Mouse (Mus musculus) MEL (cell line): ENCODE results near the gene Snd1. TPM values are rescaled to one million over a fixed set of nuclear protein-coding genes. Genes with fewer than 3 reads are reported as not detected.

Source experiments
- DNase-seq: peaks from one replicate; pipeline ENCODE4 v3.0.0; 2011; ENCODE audit warnings: low read depth, low spot score
- H3K27ac ChIP-seq: 2 replicates; pipeline ENCODE4 v1.5.1; 2012; ENCODE audit warnings: low read depth, mild to moderate bottlenecking, control low read depth, low read length, moderate library complexity; ENCODE audit not compliant: control insufficient read depth
- H3K27me3 ChIP-seq, 2 experiments: fragments of 150-350 bp in 1 of 2; sonication (generic) in 1 of 2; 2 replicates each; pipeline ENCODE4 v1.6.1; 2012; ENCODE audit warnings: low read length in 2 of 2, mild to moderate bottlenecking in 2 of 2, improper control_type of control experiment in 1 of 2, moderate library complexity in 1 of 2; ENCODE audit not compliant: insufficient read depth in 2 of 2, control insufficient read depth in 1 of 2
- H3K36me3 ChIP-seq, 2 experiments: 2 replicates each; pipeline ENCODE4 v1.6.1; 2012 to 2014; ENCODE audit warnings: low read length in 2 of 2, improper control_type of control experiment in 1 of 2, inconsistent platforms in 1 of 2, mild to moderate bottlenecking in 1 of 2; ENCODE audit not compliant: insufficient read depth in 2 of 2, control insufficient read depth in 1 of 2
- H3K4me1 ChIP-seq, 2 experiments: fragments of 150-350 bp in 1 of 2; sonication (generic) in 1 of 2; 2 replicates each; pipeline ENCODE4 v1.6.1; 2012; ENCODE audit warnings: low read length in 2 of 2, improper control_type of control experiment in 1 of 2, mild to moderate bottlenecking in 1 of 2; ENCODE audit not compliant: insufficient read depth in 2 of 2, control insufficient read depth in 1 of 2
- H3K4me3 ChIP-seq, 2 experiments: fragments of 150-350 bp in 1 of 2; sonication (generic) in 1 of 2; 2 replicates each; pipeline ENCODE4 v1.5.1; 2012; ENCODE audit warnings: low read depth in 2 of 2, low read length in 2 of 2, mild to moderate bottlenecking in 2 of 2, moderate library complexity in 2 of 2, control low read depth in 1 of 2, improper control_type of control experiment in 1 of 2; ENCODE audit not compliant: control insufficient read depth in 1 of 2, insufficient read depth in 1 of 2
- H3K79me2 ChIP-seq: 2 replicates; pipeline ENCODE4 v1.6.1; 2012; ENCODE audit warnings: mild to moderate bottlenecking, low read length, moderate library complexity; ENCODE audit not compliant: control insufficient read depth, poor library complexity, insufficient read depth
- H3K9ac ChIP-seq: 2 replicates; pipeline ENCODE4 v1.6.1; 2012; ENCODE audit warnings: low read depth, mild to moderate bottlenecking, control low read depth, low read length, moderate library complexity; ENCODE audit not compliant: control insufficient read depth, poor library complexity, severe bottlenecking
- H3K9me3 ChIP-seq: fragments of 150-350 bp; sonication (generic); replicated peaks from 2 replicates; pipeline ENCODE4 v1.6.1; 2012; ENCODE audit warnings: mild to moderate bottlenecking, low read length, improper control_type of control experiment, moderate library complexity; ENCODE audit not compliant: insufficient read depth
- CHD2 ChIP-seq: IDR thresholded peaks from 2 replicates; pipeline ENCODE4 v1.6.1; 2011; ENCODE audit warnings: low read length, improper control_type of control experiment
- CTCF ChIP-seq, 3 experiments: IDR thresholded peaks in 2 of 3; conservative IDR thresholded peaks in 1 of 3; 2 replicates each; pipeline ENCODE4 v1.5.1; 2011 to 2012; ENCODE audit warnings: low read length in 3 of 3, low read depth in 2 of 3, mild to moderate bottlenecking in 2 of 3, improper control_type of control experiment in 1 of 3, inconsistent platforms in 1 of 3, mixed read lengths in 1 of 3, moderate library complexity in 1 of 3; ENCODE audit not compliant: control insufficient read depth in 1 of 3, insufficient read depth in 1 of 3, poor library complexity in 1 of 3, severe bottlenecking in 1 of 3
- E2F4 ChIP-seq: IDR thresholded peaks from 2 replicates; pipeline ENCODE4 v1.6.1; 2011; ENCODE audit warnings: low read depth, low read length, improper control_type of control experiment, borderline replicate concordance
- EP300 ChIP-seq, 2 experiments: IDR thresholded peaks; 2 replicates each; pipeline ENCODE4 v1.6.1; 2011; ENCODE audit warnings: improper control_type of control experiment in 2 of 2, low read length in 2 of 2, low read depth in 1 of 2, mild to moderate bottlenecking in 1 of 2
- ETS1 ChIP-seq: IDR thresholded peaks from 2 replicates; pipeline ENCODE4 v1.6.1; 2012; ENCODE audit warnings: low read depth, mild to moderate bottlenecking, inconsistent platforms, low read length, improper control_type of control experiment, moderate library complexity
- JUND ChIP-seq: IDR thresholded peaks from 2 replicates; pipeline ENCODE4 v1.6.1; 2011; ENCODE audit warnings: low read depth, mild to moderate bottlenecking, improper control_type of control experiment, low read length
- KAT2A ChIP-seq: conservative IDR thresholded peaks from 2 replicates; pipeline ENCODE4 v1.6.1; 2012; ENCODE audit warnings: low read depth, low read length, improper control_type of control experiment, inconsistent platforms
- MAX ChIP-seq: IDR thresholded peaks from 2 replicates; pipeline ENCODE4 v1.6.1; 2011; ENCODE audit warnings: low read length, improper control_type of control experiment
- MYB ChIP-seq: IDR thresholded peaks from 2 replicates; pipeline ENCODE4 v1.6.1; 2011; ENCODE audit warnings: mild to moderate bottlenecking, low read depth, low read length, improper control_type of control experiment
- MYC ChIP-seq: IDR thresholded peaks from 2 replicates; pipeline ENCODE4 v1.6.1; 2011; ENCODE audit warnings: low read depth, mild to moderate bottlenecking, low read length, improper control_type of control experiment, moderate library complexity
- POLR2A ChIP-seq, 2 experiments: IDR thresholded peaks; 2 replicates each; pipeline ENCODE4 v1.6.1; 2011 to 2012; ENCODE audit warnings: low read length in 2 of 2, mild to moderate bottlenecking in 2 of 2, control low read depth in 1 of 2, improper control_type of control experiment in 1 of 2, low read depth in 1 of 2, moderate library complexity in 1 of 2; ENCODE audit not compliant: control insufficient read depth in 1 of 2, insufficient read depth in 1 of 2, poor library complexity in 1 of 2
- POLR2AphosphoS5 ChIP-seq: IDR thresholded peaks from 2 replicates; pipeline ENCODE4 v1.6.1; 2012; ENCODE audit warnings: low read depth, borderline replicate concordance, mild to moderate bottlenecking, inconsistent platforms, low read length, moderate library complexity, mixed read lengths
- RAD21 ChIP-seq: IDR thresholded peaks from 2 replicates; pipeline ENCODE4 v1.6.1; 2011; ENCODE audit warnings: mild to moderate bottlenecking, low read depth, low read length, improper control_type of control experiment
- SIN3A ChIP-seq: IDR thresholded peaks from 2 replicates; pipeline ENCODE4 v1.6.1; 2012; ENCODE audit warnings: low read length, improper control_type of control experiment, inconsistent platforms
- SMC3 ChIP-seq: IDR thresholded peaks from 2 replicates; pipeline ENCODE4 v1.6.1; 2011; ENCODE audit warnings: low read depth, low read length, improper control_type of control experiment
- TCF12 ChIP-seq: IDR thresholded peaks from 2 replicates; pipeline ENCODE4 v1.6.1; 2014; ENCODE audit warnings: low read depth, mild to moderate bottlenecking, inconsistent platforms, low read length, improper control_type of control experiment, moderate library complexity
- UBTF ChIP-seq: IDR thresholded peaks from 2 replicates; pipeline ENCODE4 v1.6.1; 2012; ENCODE audit warnings: low read depth, mild to moderate bottlenecking, inconsistent platforms, low read length, improper control_type of control experiment, moderate library complexity, borderline replicate concordance; ENCODE audit not compliant: insufficient read depth
- USF2 ChIP-seq, 2 experiments: IDR thresholded peaks; 2 replicates each; pipeline ENCODE4 v1.6.1; 2011 to 2012; ENCODE audit warnings: improper control_type of control experiment in 2 of 2, low read length in 2 of 2, borderline replicate concordance in 1 of 2, inconsistent platforms in 1 of 2, low read depth in 1 of 2, mild to moderate bottlenecking in 1 of 2; ENCODE audit not compliant: insufficient read depth in 1 of 2
- ZC3H11A ChIP-seq: IDR thresholded peaks from 2 replicates; pipeline ENCODE4 v1.6.1; 2012; ENCODE audit warnings: low read depth, mild to moderate bottlenecking, inconsistent platforms, low read length, improper control_type of control experiment
- ZMIZ1 ChIP-seq: IDR thresholded peaks from 2 replicates; pipeline ENCODE4 v1.6.1; 2012; ENCODE audit warnings: low read depth, mild to moderate bottlenecking, inconsistent platforms, low read length, improper control_type of control experiment, moderate library complexity
- polyA plus RNA-seq, 2 experiments: library from polyadenylated mRNA; stranded (reverse) in 1 of 2; unstranded in 1 of 2; fragments of >175 nt in 1 of 2; fragments of >200 nt in 1 of 2; gene quantifications; 2 replicates each; pipeline versions ENCODE4 v1.2.1 to v1.2.4; 2012; ENCODE audit warnings: low replicate concordance in 2 of 2, low read depth in 1 of 2; ENCODE audit not compliant: insufficient read length in 2 of 2, insufficient read depth in 1 of 2, missing spikeins in 1 of 2
- total RNA-seq: library from RNA; depleted of rRNA; stranded (reverse); fragments of 300-350 nt; gene quantifications from 2 replicates; pipeline ENCODE4 v1.2.3, GENCODE M21; 2012

Gene Snd1
- total and polyA plus RNA-seq, 3 experiments, result 192 to 280 TPM; not detected in 1

GRCm38 (mm10) chr6:28904417-28904816, 429.5 kb downstream of the Snd1 start:
- DNase-seq, result peak; percentile 29
- peak; percentile 42 for TF ChIP-seq RAD21
- no peak for TF ChIP-seq SIN3A
- 0 out of 2 replicates have a peak, but pooled peaks have one; percentile 21 for TF ChIP-seq ZC3H11A
- no peak for TF ChIP-seq UBTF
- TF ChIP-seq CTCF (IDR thresholded peaks at IDR 0.05 in 2 of 3, conservative IDR thresholded peaks at IDR 0.05 in 1 of 3; ENCODE audit: control insufficient read depth in 1 of 3, insufficient read depth in 1 of 3, low read depth in 2 of 3, low read length in 3 of 3, poor library complexity in 1 of 3, severe bottlenecking in 1 of 3), result peak; percentile 38 to 61 (median 52)
- TF ChIP-seq SMC3, result peak; percentile 34

DNA sequence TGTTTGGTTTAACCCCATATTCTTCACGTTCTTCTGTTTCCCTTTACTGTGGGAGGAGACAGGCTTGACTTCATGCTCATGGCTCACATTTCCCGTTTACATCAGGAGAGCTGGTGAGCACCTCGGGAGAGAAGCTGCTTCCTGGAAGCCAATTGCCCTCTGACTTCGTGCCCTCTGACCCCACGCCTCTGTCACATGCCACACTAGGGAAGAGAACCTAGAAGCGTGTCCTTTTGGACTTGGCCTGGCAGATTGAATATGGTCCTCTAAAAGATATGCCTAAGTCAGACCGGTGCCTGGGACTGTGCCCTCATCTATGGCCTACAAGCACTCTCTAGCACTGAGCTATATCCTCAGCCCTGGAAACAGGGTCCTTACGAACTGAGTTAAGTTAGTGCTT, 430.4 kb downstream of the Snd1 start:
- Histone ChIP-seq H3K36me3 (no peaks in the 10 kb centered on the region), H3K9ac (no peak overlapping the region), H3K4me3 (no peak overlapping the region), H3K9me3 (no peaks in the 10 kb centered on the region), H3K79me2 (no peaks in the 10 kb centered on the region), H3K4me1 (no peaks in the 10 kb centered on the region), H3K27me3 (peaks cover 0 to 6% of the 10 kb centered on the region in 2 experiments; a peak in 2 of 4 replicates), H3K27ac (no peak overlapping the region)
- no peak for DNase-seq
- no peak for TF ChIP-seq CHD2
- no peak for TF ChIP-seq POLR2AphosphoS5
- TF ChIP-seq E2F4, result no peak
- TF ChIP-seq CTCF (IDR thresholded peaks at IDR 0.05 in 2 of 3, conservative IDR thresholded peaks at IDR 0.05 in 1 of 3; ENCODE audit: control insufficient read depth in 1 of 3, insufficient read depth in 1 of 3, low read depth in 2 of 3, low read length in 3 of 3, poor library complexity in 1 of 3, severe bottlenecking in 1 of 3), result no peak
- TF ChIP-seq POLR2A (IDR thresholded peaks at IDR 0.05; ENCODE audit: control insufficient read depth in 1 of 2, insufficient read depth in 1 of 2, low read depth in 1 of 2, low read length in 2 of 2, poor library complexity in 1 of 2), result no peak

More at GRCm38 (mm10) chr6:28904417-28904816, 429.5 kb downstream of the Snd1 start:
- peaks cover 0 to 3% of the 10 kb centered on the region in 2 experiments; a peak in 2 of 4 replicates for H3K27me3 ChIP-seq
- no peaks in the 10 kb centered on the region for H3K36me3 ChIP-seq
- no peak overlapping the region for H3K9ac ChIP-seq
- no peaks in the 10 kb centered on the region for H3K9me3 ChIP-seq
- H3K27ac ChIP-seq, result no peak overlapping the region
- no peak overlapping the region for H3K4me3 ChIP-seq
- no peaks in the 10 kb centered on the region for H3K79me2 ChIP-seq
- H3K4me1 ChIP-seq, result no peaks in the 10 kb centered on the region

DNA sequence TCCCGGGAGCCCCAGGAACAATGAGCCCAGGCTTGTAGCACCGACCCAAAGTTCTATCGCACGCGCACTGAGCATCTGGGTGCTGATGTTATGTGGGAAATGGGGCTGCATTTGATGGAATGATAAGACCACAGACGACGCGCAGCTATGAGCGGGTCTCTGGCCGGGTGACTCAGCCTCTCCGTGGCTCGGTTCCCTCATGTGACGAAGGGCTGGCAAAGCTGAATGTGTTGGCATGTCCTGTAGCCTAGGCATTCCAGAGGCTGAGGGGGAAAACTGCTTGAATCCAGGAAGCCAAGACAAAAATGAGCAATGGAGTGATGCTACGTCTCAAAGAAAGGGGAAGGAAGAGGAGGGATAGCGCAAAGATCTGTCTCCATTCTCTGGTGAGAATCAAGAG, 434.9 kb downstream of the Snd1 start:
- no peak overlapping the region for H3K27ac ChIP-seq
- no peak overlapping the region for H3K9ac ChIP-seq
- H3K9me3 ChIP-seq, result no peaks in the 10 kb centered on the region
- TF ChIP-seq ETS1 (no peak), EP300 (IDR thresholded peaks at IDR 0.05; ENCODE audit: low read depth in 1 of 2, low read length in 2 of 2) (no peak), ZMIZ1 (no peak), MYC (no peak), KAT2A (no peak), MAX (no peak), TCF12 (no peak), MYB (no peak), JUND (no peak), USF2 (IDR thresholded peaks at IDR 0.05; ENCODE audit: borderline replicate concordance in 1 of 2, insufficient read depth in 1 of 2, low read depth in 1 of 2, low read length in 2 of 2) (no peak)
- no peaks in the 10 kb centered on the region for H3K79me2 ChIP-seq
- H3K4me3 ChIP-seq, result no peak overlapping the region
- no peaks in the 10 kb centered on the region for H3K4me1 ChIP-seq
- H3K36me3 ChIP-seq, result no peaks in the 10 kb centered on the region
- H3K27me3 ChIP-seq, result peaks cover 2 to 8% of the 10 kb centered on the region in 2 experiments; a peak in 3 of 4 replicates
- no peak for DNase-seq
